7 mouse cellular contexts compared by ENCODE assay signal in genomic region chr8:20008106-20008505, GRCm38 (mm10).
DNase-seq lines count a peak whose midpoint lies in the region.

No protein-coding gene starts in this region.

- DNase-seq in adrenal gland, postnatal 14 days, result peak; percentile 17
- DNase-seq in cerebellum, postnatal 25 days, result peak; percentile 13 to 31
- DNase-seq in gastrocnemius, postnatal 4 days (ENCODE audit: low spot score in 2 of 2), result peak; percentile 33 to 44
- DNase-seq in kidney, postnatal 25 days, result peak; percentile 34 to 66
- peak; percentile 21 to 31 for DNase-seq in left cerebral cortex, adult 8-10 months (ENCODE audit: low spot score in 2 of 2)
- DNase-seq in right cerebral cortex, postnatal 10 days (ENCODE audit: low spot score in 2 of 2), result peak; percentile 47 to 53
- peak; percentile 30 for DNase-seq in testis, postnatal 14 days (ENCODE audit: low spot score)

Comparison
In these comparisons a context has a peak if more than half of its experiments do, and no peak if none do; other contexts are left out.
1. Peak in every context shown above with its lines: DNase-seq.